Mouse (Mus musculus) adipose tissue, adult 10 weeks (tissue): ENCODE data around the gene Gm9736. TPM values are rescaled to one million over a fixed set of nuclear protein-coding genes. Genes with fewer than 3 reads are reported as not detected.

Experiments
- polyA plus RNA-seq: library from polyadenylated mRNA; stranded (reverse); fragments of 350-450 nt; fragmentation: Illumina TruSeq; extraction: RNeasy Lipid Tissue Mini Kit (QIAGEN cat#74804); gene quantifications from one replicate; pipeline ENCODE4 v1.2.3, GENCODE M21; 2014; ENCODE audit warnings: low read depth, low replicate concordance

Gm9736 gene
- not detected for polyA plus RNA-seq

GRCm38 (mm10) chr10:77751254-77751653 lies at the start of gene Gm9736:
Gm9736 (minus strand) TSS chr10:77751354.

DNA sequence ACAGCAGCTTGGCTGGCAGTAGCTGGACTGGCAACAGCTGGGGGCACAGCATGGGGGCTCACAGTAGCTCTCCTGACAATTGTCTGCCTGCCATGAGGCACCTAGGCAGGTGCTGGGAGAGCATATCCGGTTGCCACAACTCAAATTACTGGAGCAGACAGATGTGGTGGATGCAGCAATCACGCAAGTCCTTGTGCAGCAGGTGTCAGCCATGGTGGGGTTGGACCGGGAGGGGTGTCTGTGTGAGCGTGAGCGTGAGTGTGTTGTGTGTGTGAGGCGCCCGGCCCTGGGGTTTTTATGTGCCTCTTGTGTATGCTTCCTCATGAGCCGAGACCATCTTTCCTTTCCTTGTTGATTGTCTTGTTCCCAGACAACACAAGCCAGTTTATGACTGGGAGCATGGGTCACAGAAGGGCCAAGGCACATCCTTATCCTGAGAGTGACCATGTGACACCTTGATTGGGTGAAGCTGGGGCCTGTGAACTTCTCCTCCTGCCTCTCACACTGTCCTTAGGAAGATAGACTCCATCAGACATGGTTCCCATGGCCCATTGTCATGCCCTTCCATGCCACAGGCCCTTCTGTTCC lies 47.9 kb upstream of the Gm9736 start, which contains the start of gene Gm19668:
Gene Gm19668 (minus strand): TSS at position 213 of the 588 bp plus-strand sequence.

GRCm38 (mm10) chr10:77794976-77795375 lies 43.8 kb upstream of the Gm9736 start, which contains the start of gene Gm9639:
Gm9639 (minus strand) TSS chr10:77795076.

DNA sequence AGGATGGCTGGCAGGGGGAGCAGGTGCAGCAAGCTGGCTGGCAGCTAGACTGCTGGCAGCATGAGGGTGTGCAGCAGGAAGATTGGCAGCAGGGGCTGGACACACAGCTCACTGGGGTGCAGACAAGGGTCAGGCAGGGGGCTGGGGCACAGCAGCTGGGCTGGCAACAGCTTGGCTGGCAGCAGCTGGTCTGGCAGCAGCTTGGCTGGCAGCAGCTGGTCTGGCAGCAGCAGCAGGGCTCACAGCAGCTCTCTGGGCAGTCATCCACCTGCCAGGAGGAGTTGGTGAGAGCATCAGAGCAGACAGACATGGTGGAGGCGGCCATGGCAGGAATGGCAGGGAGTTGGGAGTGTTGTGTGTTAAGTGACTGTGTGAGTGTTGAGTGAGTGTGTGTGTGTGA lies 36.7 kb upstream of the Gm9736 start, which contains the start of gene Gm7137:
Gene Gm7137 (minus strand): TSS at position 325 of the 400 bp plus-strand sequence.

DNA sequence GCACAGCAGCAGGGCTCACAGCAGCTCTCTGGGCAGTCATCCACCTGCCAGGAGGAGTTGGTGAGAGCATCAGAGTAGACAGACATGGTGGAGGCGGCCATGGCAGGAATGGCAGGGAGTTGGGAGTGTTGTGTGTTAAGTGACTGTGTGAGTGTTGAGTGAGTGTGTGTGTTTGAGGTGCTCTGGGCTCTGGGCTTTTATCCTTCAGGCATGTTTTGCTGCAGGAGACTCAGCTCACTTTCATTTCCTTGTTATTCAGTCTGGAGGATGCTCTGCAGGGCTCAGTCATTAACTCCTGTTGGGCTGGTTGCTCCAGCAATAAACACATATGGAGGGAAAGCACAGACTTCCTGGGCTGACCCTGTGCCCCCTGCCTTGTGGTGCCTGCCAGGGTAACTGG lies 31.3 kb upstream of the Gm9736 start, which contains the start of gene Gm3250:
Gene Gm3250 (minus strand): TSS at position 101 of the 400 bp plus-strand sequence.

GRCm38 (mm10) chr10:77776844-77777243 lies 25.7 kb upstream of the Gm9736 start, which contains the start of gene Gm7138:
Gm7138 (minus strand) TSS chr10:77776944.

GRCm38 (mm10) chr10:77771225-77771624 lies 20.1 kb upstream of the Gm9736 start, which contains the start of gene Gm3238:
Gm3238 (minus strand) TSS chr10:77771325.

GRCm38 (mm10) chr10:77759582-77759981 lies 8.4 kb upstream of the Gm9736 start, which contains the start of gene Gm3233:
Gm3233 (minus strand) TSS chr10:77759682.

GRCm38 (mm10) chr10:77741924-77742688 lies 9.0 kb downstream of the Gm9736 start, which contains the start of gene Gm18596:
Gm18596 (minus strand) TSS chr10:77742638.

GRCm38 (mm10) chr10:77726186-77726585 lies 25.0 kb downstream of the Gm9736 start, which contains the start of gene Gm10100:
Gm10100 (plus strand) TSS chr10:77726486.

DNA sequence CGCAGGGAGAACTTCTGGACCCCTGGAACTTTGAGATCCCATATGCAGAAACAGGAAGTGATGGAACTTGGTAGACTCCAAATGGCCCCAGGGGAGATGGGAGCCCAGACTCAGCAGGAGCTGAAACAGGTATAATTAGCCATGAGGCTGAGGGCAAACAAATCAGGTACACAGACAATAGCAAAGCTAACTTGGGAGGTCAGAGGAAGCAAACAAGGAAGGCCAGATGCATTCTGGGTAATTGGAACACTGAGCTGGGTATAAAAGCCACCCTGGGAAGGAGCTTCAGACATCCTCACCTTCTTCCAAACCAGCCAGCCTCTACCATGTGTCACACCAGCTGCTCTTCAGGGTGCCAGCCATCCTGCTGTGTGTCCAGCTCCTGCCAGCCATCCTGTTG lies 30.9 kb downstream of the Gm9736 start, which contains the start of gene Krtap12-1:
Gene Krtap12-1 (plus strand): TSS at position 301 of the 400 bp plus-strand sequence.

DNA sequence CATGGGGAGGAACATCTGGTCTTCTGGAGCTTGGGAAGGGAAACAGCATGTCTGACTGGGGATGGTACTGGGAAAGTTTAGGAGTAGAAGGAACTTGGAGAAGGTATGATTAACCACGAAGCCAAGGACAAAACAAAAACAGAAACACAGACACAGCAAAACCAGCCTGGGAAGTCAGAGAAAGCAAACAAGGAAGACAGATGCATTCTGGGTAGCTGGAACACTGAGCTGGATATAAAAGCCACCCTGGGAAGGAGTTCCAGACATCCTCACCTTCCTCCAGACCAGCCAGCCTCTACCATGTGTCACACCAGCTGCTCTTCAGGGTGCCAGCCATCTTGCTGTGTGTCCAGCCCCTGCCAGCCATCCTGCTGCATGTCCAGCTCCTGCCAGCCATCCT lies 35.6 kb downstream of the Gm9736 start, which contains the start of gene Gm10142:
Gene Gm10142 (plus strand): TSS at position 301 of the 400 bp plus-strand sequence.

GRCm38 (mm10) chr10:77711157-77711556 lies 40.0 kb downstream of the Gm9736 start, which contains the start of gene Gm10024:
Gm10024 (plus strand) TSS chr10:77711457.

GRCm38 (mm10) chr10:77706326-77706725 lies 44.8 kb downstream of the Gm9736 start, which contains the start of gene Gm10272:
Gm10272 (plus strand) TSS chr10:77706626.

Other genes with a start within 250 kb of the Gm9736 start
- 18.3 TPM for gene Fam207a, start 235.6 kb downstream of the Gm9736 start, polyA plus RNA-seq
- 21.2 TPM for gene Itgb2, start 221.1 kb downstream of the Gm9736 start, polyA plus RNA-seq
- gene Pttg1ip, start 169.6 kb downstream of the Gm9736 start, polyA plus RNA-seq: 176 TPM
- 138 TPM for gene Sumo3, start 145.3 kb downstream of the Gm9736 start, polyA plus RNA-seq
- 3.7 TPM for gene Gm49325, start 145.2 kb downstream of the Gm9736 start, polyA plus RNA-seq
- 41.8 TPM for gene Ube2g2, start 129.1 kb downstream of the Gm9736 start, polyA plus RNA-seq
- gene Tspear, start 64.8 kb downstream of the Gm9736 start, polyA plus RNA-seq: 0.27 TPM
- gene Gm19402, start 60.6 kb downstream of the Gm9736 start, polyA plus RNA-seq: not detected
- gene Gm9508, start 54.1 kb downstream of the Gm9736 start, polyA plus RNA-seq: not detected
- not detected for gene Gm10272, start 44.7 kb downstream of the Gm9736 start, polyA plus RNA-seq
- not detected for gene Gm10024, start 39.9 kb downstream of the Gm9736 start, polyA plus RNA-seq
- not detected for gene Gm10142, start 35.5 kb downstream of the Gm9736 start, polyA plus RNA-seq
- gene Krtap12-1, start 30.8 kb downstream of the Gm9736 start, polyA plus RNA-seq: not detected
- gene Gm10100, start 24.9 kb downstream of the Gm9736 start, polyA plus RNA-seq: not detected
- gene Gm18596, start 8.7 kb downstream of the Gm9736 start, polyA plus RNA-seq: not detected
- not detected for gene Gm3233, start 8.3 kb upstream of the Gm9736 start, polyA plus RNA-seq
- gene Gm3238, start 20.0 kb upstream of the Gm9736 start, polyA plus RNA-seq: not detected
- gene Gm7138, start 25.6 kb upstream of the Gm9736 start, polyA plus RNA-seq: not detected
- gene Gm3250, start 31.2 kb upstream of the Gm9736 start, polyA plus RNA-seq: not detected
- gene Gm7137, start 36.8 kb upstream of the Gm9736 start, polyA plus RNA-seq: not detected
- not detected for gene Gm9639, start 43.7 kb upstream of the Gm9736 start, polyA plus RNA-seq
- gene Gm19668, start 47.8 kb upstream of the Gm9736 start, polyA plus RNA-seq: not detected
- not detected for gene Gm9507, start 60.5 kb upstream of the Gm9736 start, polyA plus RNA-seq
- gene Gm2696, start 63.3 kb upstream of the Gm9736 start, polyA plus RNA-seq: not detected
- not detected for gene Krtap10-4, start 75.7 kb upstream of the Gm9736 start, polyA plus RNA-seq
- gene Krtap10-10, start 84.6 kb upstream of the Gm9736 start, polyA plus RNA-seq: not detected
- gene Gm36176, start 95.4 kb upstream of the Gm9736 start, polyA plus RNA-seq: not detected
- gene Gm10318, start 101.5 kb upstream of the Gm9736 start, polyA plus RNA-seq: not detected
- gene Gm3285, start 110.6 kb upstream of the Gm9736 start, polyA plus RNA-seq: not detected
- gene Lrrc3, start 151.2 kb upstream of the Gm9736 start, polyA plus RNA-seq: 3.8 TPM
- gene Trpm2, start 219.2 kb upstream of the Gm9736 start, polyA plus RNA-seq: 1.5 TPM
- gene 1810043G02Rik, start 227.2 kb upstream of the Gm9736 start, polyA plus RNA-seq: 20.0 TPM